Mouse (Mus musculus): Measurements from ENCODE around the gene Inhba.

Gene Inhba

GRCm38 (mm10) chr13:16011372-16012242 lies at the start of gene Inhba:
TSS of gene Inhba (plus strand) at chr13:16011851.
- in situ Hi-C loops (cut with MboI, MseI), result loop anchor here (10.0 to 25.0 kb wide), 2 partner anchors 633 to 1026 kb away; no protein-coding TSS in a partner anchor

DNA sequence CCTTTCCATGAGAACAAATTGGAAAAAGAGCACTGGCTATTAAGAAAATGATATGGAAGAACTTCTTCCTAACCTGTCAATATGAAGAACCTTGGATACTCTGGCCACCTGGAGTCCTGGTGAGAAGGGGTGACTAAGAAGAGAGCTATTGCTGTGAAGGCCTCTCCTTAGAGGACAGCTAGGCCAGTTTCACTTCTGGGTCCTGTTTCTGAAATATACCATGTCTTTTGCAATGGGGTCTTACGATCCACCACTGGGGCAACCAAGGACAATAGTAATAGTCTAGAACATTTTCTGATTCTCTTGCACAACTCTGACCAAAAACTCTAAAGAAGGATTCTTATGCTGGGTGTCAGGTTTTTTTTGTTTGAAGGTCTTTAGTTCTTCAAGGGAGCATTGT lies 35.1 kb upstream of the Inhba start:
- in situ Hi-C loops (cut with MboI, MseI), result loop anchor here (25.0 kb wide), 1 partner anchor 1661 kb away; no protein-coding TSS in a partner anchor

- in situ Hi-C loops (cut with MboI, MseI), result loop anchor here (25.0 kb wide), 1 partner anchor 1658 kb away; no protein-coding TSS in a partner anchor
Measured at GRCm38 (mm10) chr13:15979551-15979950, 32.1 kb upstream of the Inhba start.

GRCm38 (mm10) chr13:15982041-15982440 lies 29.6 kb upstream of the Inhba start:
- in situ Hi-C loops (cut with MboI, MseI), result loop anchor here (10.0 to 25.0 kb wide), 2 partner anchors 1453 to 1655 kb away; no protein-coding TSS in a partner anchor

GRCm38 (mm10) chr13:15985761-15986160 lies 25.9 kb upstream of the Inhba start:
- in situ Hi-C loops (cut with MboI, MseI), result loop anchor here (10.0 to 25.0 kb wide), 2 partner anchors 1449 to 1652 kb away; no protein-coding TSS in a partner anchor

DNA sequence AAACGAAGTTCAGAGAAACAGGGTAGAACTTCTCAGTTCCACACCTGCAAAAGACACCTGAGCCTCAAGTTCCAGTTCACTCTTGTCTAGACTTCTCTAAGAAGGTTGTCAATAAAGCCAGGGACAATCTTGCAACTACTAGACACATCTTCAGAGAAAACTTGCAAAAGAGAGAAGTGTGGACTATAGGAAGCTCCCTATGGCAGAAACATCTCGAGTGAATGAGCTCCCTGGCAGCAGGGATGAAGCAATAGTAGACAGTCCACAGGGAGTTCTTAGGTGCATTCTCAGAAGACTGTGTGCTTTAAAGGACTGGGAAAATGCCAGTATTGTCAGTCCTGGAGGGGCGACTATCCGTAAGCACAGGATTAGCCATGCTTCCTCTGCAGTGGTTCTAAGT lies 25.5 kb upstream of the Inhba start:
- in situ Hi-C loops (cut with MboI, MseI), result loop anchor here (10.0 to 25.0 kb wide), 2 partner anchors 1449 to 1651 kb away; no protein-coding TSS in a partner anchor

DNA sequence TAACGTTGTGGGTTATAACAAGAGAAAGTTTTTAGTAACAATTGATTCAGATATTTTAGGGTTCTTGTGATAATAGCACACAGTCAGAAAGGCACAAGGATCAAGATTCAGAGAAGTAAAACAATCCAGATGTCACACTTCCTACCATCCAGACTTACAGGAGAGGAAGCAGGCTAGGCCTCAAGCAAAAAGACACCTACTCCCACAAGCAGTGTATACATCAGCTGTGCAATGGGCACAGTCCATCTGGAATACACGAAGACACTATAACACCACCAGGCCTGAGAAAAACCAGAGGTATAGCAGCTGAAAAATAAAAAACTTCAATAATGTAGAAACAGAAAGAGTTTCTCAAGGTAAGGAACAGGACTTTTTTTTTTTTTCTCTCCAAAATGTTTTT lies 16.3 kb upstream of the Inhba start:
- in situ Hi-C loops (cut with MboI, MseI), result loop anchor here (25.0 kb wide), 1 partner anchor 1642 kb away; no protein-coding TSS in a partner anchor

DNA sequence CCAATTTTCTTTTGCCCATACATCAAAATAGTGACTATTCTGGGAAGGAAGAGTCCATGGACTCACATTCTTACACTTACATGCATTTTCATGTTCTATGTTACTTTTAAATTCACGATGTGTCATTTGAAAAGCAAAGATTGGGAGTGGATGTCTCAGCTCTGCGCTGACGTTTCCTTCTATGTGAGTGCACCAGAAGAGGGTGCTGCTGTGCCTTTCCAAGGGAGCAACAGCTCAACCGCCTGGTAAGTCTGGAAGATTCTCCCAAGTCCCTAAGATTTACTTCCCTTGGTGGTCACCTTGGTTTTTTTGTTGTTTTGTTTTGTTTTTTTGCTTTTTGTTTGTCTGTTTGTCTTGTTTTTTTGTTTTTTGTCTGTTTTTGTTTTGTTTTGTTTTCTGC lies 6.1 kb upstream of the Inhba start:
- in situ Hi-C loops (cut with MboI, MseI), result loop anchor here (10.0 to 25.0 kb wide), 2 partner anchors 1032 to 1789 kb away; no protein-coding TSS in a partner anchor

DNA sequence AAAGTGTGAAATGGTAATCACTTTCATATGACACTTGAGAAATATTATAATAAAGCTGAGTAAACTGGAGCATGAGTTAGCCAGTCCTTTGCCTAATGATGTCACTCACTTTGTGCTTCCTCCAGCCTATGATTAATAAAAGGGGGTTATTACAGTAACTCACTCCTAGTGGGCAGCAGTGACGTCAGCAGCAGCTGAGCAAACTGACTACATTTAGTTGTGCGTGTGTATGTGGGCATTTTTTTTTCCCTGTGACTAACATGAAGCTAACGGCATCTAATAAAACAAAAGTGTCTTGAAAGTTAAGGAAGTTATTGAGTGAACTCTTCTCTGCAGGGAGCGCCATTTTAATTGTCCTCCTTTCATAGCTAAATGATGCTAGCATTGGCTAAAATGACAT lies 3.9 kb upstream of the Inhba start:
- in situ Hi-C loops (cut with MboI, MseI), result loop anchor here (10.0 to 25.0 kb wide), 2 partner anchors 1030 to 1787 kb away; no protein-coding TSS in a partner anchor

DNA sequence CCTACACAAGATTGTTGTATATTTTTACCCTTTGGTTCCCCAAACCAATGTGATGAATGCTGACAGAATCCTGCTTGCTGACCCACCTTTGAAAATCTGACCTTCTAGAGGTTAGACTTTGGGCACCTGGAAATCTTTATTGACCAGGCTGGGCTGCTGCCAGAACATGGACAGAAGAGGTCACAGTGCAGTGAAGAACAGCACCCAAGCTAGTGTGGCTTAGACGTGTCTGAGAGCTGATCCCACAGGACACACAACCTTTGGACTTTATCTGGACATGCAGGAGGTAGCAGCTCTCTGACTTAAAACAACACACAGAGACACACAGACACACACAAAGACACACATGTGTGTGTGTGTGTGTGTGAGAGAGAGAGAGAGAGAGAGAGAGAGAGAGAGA lies 3.3 kb upstream of the Inhba start:
- in situ Hi-C loops (cut with MboI, MseI), result loop anchor here (10.0 to 25.0 kb wide), 2 partner anchors 1029 to 1786 kb away; no protein-coding TSS in a partner anchor

DNA sequence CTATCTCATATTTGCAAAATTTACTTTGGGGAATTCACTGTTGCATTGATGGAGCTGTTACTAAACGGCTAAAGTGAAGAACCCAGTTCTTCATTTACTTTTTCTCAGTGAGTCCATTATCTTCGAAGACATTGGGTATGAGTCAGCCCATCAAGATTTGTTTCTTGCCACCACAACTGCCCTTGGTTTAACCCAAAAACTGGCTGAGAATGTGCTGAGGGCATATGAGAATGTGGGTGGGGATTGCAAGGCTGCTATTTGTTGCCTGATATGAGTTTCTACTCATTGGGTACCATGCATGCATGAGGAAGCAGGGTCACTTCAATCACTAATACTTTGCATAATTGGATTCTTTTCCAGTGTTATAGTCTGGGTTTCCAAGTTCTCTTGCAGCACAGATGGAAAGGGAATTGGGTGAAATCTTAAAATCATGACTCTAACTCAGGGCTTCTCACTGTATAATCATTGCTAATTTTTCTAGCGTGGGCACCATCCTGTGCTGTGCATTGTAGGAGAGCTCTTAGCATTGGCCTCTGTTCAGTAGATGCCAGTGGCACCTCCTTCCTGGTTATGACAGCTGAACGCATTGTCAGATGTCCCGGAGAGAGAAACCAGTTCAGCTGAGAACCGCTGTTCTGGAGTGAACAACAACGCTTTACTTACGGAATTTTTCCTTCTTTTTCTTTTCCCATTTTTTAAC lies 1.7 kb upstream of the Inhba start:
- in situ Hi-C loops (cut with MboI, MseI), result loop anchor here (10.0 to 25.0 kb wide), 3 partner anchors 635 to 1785 kb away; no protein-coding TSS in a partner anchor

DNA sequence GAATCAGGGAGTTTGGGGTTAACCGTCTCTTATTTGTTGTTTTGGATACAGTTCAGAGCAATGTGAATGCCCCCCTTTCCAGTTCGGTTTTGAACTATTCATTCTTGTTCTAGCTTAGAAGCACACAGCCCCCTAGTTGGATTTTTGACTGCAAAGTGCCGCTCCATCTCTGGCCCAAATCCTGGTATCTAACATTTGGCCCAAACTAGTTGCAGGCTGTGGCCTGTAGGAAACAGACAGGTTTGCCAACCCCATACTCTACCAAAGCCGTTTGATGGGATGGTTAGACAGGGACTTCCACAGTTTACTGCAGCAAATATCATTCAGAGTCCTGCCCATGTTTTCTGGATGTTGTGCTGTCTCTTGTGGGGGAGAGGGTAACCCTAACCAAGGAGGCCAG lies 1.1 kb upstream of the Inhba start:
- in situ Hi-C loops (cut with MboI, MseI), result loop anchor here (10.0 to 25.0 kb wide), 2 partner anchors 634 to 1027 kb away; no protein-coding TSS in a partner anchor

DNA sequence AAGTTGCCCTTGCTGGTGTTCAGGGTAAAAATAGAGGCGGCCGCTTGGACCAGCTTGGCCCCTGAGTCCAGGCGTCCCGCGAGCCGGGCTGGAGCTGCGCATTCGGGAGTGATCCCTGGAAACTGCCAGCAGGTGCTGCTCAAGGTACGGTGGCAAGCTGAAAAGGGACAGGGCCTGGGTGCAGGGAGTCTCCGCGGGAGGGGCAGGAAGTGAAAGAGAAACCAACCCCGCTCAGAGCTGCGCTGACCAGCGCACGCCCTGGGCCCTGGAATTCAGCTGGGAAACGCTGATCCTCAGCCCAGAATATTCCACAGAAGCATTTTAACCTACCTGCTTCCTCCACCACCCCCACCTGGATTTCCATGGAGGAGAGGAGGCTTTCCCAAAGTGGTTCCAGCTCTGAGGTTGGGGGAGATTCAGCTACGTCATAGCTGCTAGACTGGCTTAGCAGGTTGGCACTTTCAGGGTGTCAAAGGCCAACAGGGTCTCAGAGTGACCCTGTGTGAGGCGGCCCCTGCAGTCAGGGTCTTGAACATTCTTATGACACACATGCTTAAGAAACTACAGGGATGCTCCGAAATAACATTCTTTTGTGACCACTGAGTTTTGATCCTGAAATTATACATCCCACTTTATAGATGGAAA lies 714 bp downstream of the Inhba start:
- in situ Hi-C loops (cut with MboI, MseI), result loop anchor here (10.0 to 25.0 kb wide), 2 partner anchors 632 to 1025 kb away; no protein-coding TSS in a partner anchor

DNA sequence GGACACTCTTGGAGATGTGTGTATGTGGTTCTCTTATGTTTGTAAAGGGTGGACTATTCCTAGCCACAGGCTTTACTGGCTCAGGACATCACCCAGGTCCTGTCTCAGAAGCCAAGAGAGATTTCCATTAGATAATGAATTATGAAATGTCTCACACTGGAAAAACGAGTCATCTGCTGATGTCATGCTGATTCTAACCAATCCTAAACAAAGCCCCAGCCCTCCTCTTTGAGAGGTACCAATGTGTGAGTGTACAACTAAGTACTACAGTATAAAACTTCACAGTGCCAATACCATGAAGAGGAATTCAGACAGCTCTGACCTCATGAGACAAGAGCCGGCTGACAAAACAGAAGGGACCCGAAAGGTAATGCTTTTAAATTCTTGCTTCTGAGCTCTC lies 2.5 kb downstream of the Inhba start:
- in situ Hi-C loops (cut with MboI, MseI), result loop anchor here (10.0 to 25.0 kb wide), 2 partner anchors 631 to 1023 kb away; no protein-coding TSS in a partner anchor

- in situ Hi-C loops (cut with MboI, MseI), result loop anchor here (5.0 to 25.0 kb wide), 3 partner anchors 628 to 1021 kb away; no protein-coding TSS in a partner anchor
Measured at GRCm38 (mm10) chr13:16016506-16016905, 4.9 kb downstream of the Inhba start.

DNA sequence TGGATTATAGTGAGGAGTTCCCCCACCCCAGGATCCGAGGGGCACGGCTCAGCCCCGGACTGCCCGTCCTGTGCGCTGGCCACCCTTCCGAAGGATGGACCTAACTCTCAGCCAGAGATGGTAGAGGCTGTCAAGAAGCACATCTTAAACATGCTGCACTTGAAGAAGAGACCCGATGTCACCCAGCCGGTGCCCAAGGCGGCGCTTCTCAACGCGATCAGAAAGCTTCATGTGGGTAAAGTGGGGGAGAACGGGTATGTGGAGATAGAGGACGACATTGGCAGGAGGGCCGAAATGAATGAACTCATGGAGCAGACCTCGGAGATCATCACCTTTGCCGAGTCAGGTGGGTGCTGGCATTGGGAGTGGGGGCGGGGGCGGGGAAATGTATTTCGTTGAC lies 5.7 kb downstream of the Inhba start:
- in situ Hi-C loops (cut with MboI, MseI), result loop anchor here (5.0 to 25.0 kb wide), 3 partner anchors 627 to 1020 kb away; no protein-coding TSS in a partner anchor

DNA sequence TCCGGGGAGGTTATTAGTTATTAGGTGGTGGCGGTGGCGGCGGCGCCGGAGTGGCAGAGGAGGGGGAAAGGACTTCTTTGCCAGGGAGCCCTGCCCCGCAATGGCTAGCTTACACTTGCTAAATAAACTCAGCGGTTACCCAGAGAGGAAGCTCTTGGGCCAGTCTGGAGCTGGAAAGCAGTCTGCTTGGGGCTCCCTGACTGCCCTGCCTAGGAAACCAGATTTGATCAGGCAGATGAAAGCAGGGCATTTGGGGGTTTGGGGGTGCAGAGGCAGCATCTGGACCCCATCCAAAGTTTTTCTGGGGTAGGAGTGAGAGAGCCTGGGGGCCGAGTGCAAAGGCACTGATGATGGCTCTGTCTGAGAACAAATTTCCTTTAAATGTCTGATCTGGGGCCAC lies 6.1 kb downstream of the Inhba start:
- in situ Hi-C loops (cut with MboI, MseI), result loop anchor here (5.0 to 25.0 kb wide), 3 partner anchors 627 to 1020 kb away; no protein-coding TSS in a partner anchor

- in situ Hi-C loops (cut with MboI, MseI), result loop anchor here (5.0 to 25.0 kb wide), 3 partner anchors 626 to 1018 kb away; no protein-coding TSS in a partner anchor
Measured at GRCm38 (mm10) chr13:16018807-16019510, 7.3 kb downstream of the Inhba start.

DNA sequence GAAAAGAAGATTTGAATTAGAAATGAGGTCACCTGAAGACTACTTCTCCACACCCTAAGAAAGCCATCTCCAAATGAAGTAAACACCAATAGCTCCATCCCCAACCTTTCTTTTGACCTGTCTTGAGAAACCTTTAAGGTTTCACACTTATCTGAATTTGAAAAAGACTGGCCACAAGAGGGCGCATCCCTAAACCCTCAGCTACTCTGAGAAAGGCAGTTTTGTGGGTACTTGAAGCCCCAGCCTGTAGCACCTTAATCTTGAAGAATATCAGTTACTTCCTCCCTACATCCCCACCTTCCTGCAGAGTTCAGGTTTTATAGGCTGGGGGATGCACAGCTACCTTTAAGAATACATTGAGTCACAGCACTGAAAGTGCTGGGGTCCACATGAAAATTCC lies 9.0 kb downstream of the Inhba start:
- in situ Hi-C loops (cut with MboI, MseI), result loop anchor here (25.0 kb wide), 1 partner anchor 1017 kb away; no protein-coding TSS in a partner anchor

DNA sequence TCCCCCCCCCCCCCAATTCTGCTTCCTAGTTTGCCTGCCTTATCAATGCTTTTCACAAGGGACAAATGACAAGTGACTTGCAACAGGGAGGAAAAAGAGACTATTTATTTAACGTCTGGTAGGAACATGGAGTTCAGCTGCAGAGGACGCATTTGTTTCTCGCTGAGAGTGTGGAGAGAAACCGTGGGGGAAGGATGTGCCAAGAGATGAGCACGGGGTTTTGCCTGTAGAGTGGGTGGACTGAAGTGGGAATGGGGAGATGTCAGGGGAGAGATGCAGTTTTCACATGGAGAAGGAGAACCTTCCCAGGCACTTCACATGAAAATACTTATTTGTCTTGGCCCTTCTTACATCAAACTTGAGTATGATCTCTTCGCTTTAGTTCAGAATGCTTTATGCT lies 9.5 kb downstream of the Inhba start:
- in situ Hi-C loops (cut with MboI, MseI), result loop anchor here (25.0 kb wide), 1 partner anchor 1016 kb away; no protein-coding TSS in a partner anchor
